Mouse (Mus musculus) heart, postnatal 0 days (tissue): ENCODE results near the gene Zfp30.

Experiments used
- CTCF ChIP-seq: IDR thresholded peaks from 2 replicates; pipeline ENCODE4 v1.5.1; 2016; ENCODE audit warnings: antibody characterized with exemption, control low read depth, low read depth
- EP300 ChIP-seq: IDR thresholded peaks from 2 replicates; pipeline ENCODE4 v1.6.1; 2016; ENCODE audit warnings: antibody characterized with exemption, low read depth

GRCm38 (mm10) chr7:29764702-29765101, 19.1 kb upstream of the Zfp30 start:
- no peak for TF ChIP-seq CTCF
- no peak for TF ChIP-seq EP300
